Mouse (Mus musculus) heart, postnatal 0 days (tissue): ENCODE measurements around the gene Entpd1.

Experiments used
- CTCF ChIP-seq: IDR thresholded peaks from 2 replicates; pipeline ENCODE4 v1.5.1; 2016; ENCODE audit warnings: antibody characterized with exemption, control low read depth, low read depth
- EP300 ChIP-seq: IDR thresholded peaks from 2 replicates; pipeline ENCODE4 v1.6.1; 2016; ENCODE audit warnings: antibody characterized with exemption, low read depth

- TF ChIP-seq EP300 (no peak), CTCF (no peak)
Observed at GRCm38 (mm10) chr19:40726614-40727013, 114.4 kb downstream of the Entpd1 start.
